Mouse (Mus musculus): Measurements from ENCODE around the gene Mlc1. TPM values are rescaled to one million over a fixed set of nuclear protein-coding genes. Genes with fewer than 3 reads are reported as not detected.

The Mlc1 gene
- polyA plus RNA-seq, 1 experiment from 2014 or later = 6.4 TPM

DNA sequence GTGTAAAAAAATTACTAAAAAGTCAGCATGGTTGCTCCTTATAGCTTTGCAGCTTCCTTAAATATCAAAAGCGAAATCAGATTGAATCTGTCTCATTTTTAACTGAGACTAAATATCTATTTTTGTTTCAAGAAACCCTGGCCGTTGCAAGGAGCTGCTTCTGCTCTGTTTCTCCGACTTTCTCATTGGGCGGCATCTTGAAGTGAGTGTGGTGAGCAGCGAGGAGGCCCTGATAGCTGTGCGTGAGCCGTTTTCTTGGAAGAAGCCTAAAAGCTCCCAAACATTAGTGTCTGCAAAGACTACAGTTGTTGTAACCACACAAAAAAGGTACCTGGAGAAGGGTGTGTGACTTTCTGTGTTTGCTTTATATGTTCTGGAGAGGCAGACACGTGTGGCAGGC, 19.8 kb upstream of the Mlc1 start:
- no peak overlapping the region for H3K27ac ChIP-seq (replicated peaks; ENCODE audit: low read depth, low read length)
- no peak overlapping the region for H3K4me2 ChIP-seq (ENCODE audit: low read length)
- H3K27me3 ChIP-seq (ENCODE audit: control insufficient read depth, insufficient read depth, low read length) = no peaks in the 10 kb centered on the region
- no peaks in the 10 kb centered on the region for H3K9me3 ChIP-seq (ENCODE audit: control insufficient read depth, low read length)
- WGBS = 79% methylated on average over 8 of the region's 8 CpGs
- ATAC-seq (ENCODE audit: low FRiP score, low TSS enrichment) (no peak), DNase-seq (no peak)
- no peaks in the 10 kb centered on the region for H3K36me3 ChIP-seq (ENCODE audit: control insufficient read depth, insufficient read depth, low read length)
- H3K9ac ChIP-seq (replicated peaks; ENCODE audit: low read length) = no peak overlapping the region
- no peak overlapping the region for H3K4me3 ChIP-seq (replicated peaks; ENCODE audit: low read depth, low read length)
- no peaks in the 10 kb centered on the region for H3K4me1 ChIP-seq (ENCODE audit: control insufficient read depth, insufficient read depth, low read length)

DNA sequence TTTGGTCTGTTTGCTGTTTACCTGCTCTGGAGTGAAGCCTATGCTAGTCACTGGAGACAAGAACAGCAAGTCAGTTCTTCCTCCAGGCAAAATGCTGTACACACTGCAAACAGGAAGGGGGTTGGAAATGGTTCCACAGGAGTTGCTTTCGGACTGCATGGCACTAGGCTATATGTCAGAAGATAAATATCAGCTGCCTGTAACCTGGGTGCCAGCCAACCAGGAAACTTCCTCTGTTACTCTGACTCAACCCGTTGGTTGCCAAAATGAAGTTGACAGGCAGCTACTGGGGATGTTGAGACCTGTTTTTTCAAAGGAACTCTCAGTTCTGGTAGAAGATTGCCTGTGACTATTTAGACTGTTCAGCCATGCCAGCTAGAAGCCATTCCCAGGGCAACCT, 10.4 kb upstream of the Mlc1 start:
- Histone ChIP-seq H3K4me3 (replicated peaks; ENCODE audit: low read depth, low read length) (no peak overlapping the region), H3K27ac (replicated peaks; ENCODE audit: low read depth, low read length) (no peak overlapping the region), H3K9ac (replicated peaks; ENCODE audit: low read length) (no peak overlapping the region), H3K27me3 (ENCODE audit: control insufficient read depth, insufficient read depth, low read length) (no peaks in the 10 kb centered on the region), H3K9me3 (ENCODE audit: control insufficient read depth, low read length) (no peaks in the 10 kb centered on the region), H3K4me2 (ENCODE audit: low read length) (no peak overlapping the region), H3K4me1 (ENCODE audit: control insufficient read depth, insufficient read depth, low read length) (no peaks in the 10 kb centered on the region), H3K36me3 (ENCODE audit: control insufficient read depth, insufficient read depth, low read length) (no peaks in the 10 kb centered on the region)
- 82% methylated on average over 2 of the region's 2 CpGs for WGBS
- DNase-seq (no peak), ATAC-seq (ENCODE audit: low FRiP score, low TSS enrichment) (no peak)

DNA sequence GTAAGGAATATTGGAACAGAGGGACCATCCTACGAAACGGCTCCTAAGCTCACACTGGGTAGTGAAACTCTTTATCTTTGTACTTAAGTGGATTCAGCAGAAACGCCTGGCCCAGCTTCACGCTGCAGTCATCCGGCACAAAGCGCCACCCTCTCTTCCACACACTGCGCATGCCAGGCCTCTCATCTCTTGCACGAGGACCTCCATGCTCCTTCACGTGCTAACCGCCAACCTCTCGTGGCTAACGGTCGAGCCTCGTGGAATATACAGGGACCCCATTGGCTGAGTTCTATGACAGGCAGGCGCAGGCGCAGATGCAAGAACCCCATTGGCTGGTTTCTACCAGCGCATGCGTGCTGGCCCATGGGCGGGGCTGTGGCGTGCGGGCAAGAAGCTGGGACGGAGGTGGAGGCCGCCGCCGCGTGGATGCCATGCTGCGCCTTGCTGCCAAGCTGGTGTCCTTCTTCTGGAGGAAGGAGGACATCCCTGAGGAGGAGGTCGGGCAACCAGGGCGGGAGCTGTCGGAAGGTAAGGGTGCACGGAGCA, 3.8 kb upstream of the Mlc1 start, which contains the start of gene Mov10l1:
TSS of gene Mov10l1 (plus strand) at position 376 of the 546 bp plus-strand sequence.
- ATAC-seq (ENCODE audit: low FRiP score, low TSS enrichment) (no peak), DNase-seq (no peak)
- Histone ChIP-seq H3K9me3 (ENCODE audit: control insufficient read depth, low read length) (no peaks in the 10 kb centered on the region), H3K36me3 (ENCODE audit: control insufficient read depth, insufficient read depth, low read length) (no peaks in the 10 kb centered on the region), H3K4me2 (ENCODE audit: low read length) (no peak within 1 kb of the TSS), H3K27ac (replicated peaks; ENCODE audit: low read depth, low read length) (no peak within 1 kb of the TSS), H3K9ac (replicated peaks; ENCODE audit: low read length) (no peak within 1 kb of the TSS), H3K4me3 (replicated peaks; ENCODE audit: low read depth, low read length) (no peak within 1 kb of the TSS), H3K27me3 (ENCODE audit: control insufficient read depth, insufficient read depth, low read length) (no peaks in the 10 kb centered on the region), H3K4me1 (ENCODE audit: control insufficient read depth, insufficient read depth, low read length) (peaks cover 4% of the 10 kb centered on the region; the same call in 1 of the 2 replicates)
- WGBS = 96% methylated on average over 31 of the region's 31 CpGs

DNA sequence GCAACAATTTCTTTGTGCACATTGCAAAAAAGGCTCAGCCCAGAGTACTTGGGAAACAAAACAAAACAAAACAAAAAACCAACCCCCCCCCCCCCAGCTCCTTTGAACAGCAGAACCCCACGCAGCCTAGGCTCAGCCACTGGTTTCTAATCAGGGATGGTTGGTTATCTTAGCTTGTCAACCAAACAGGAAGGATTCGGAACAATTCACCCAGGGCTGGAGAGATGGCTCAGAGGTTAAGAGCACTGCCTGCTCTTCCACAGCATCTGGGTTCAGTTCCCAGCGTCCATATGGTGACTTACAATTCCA, 285 bp upstream of the Mlc1 start:
- 6% methylated on average over 3 of the region's 3 CpGs for WGBS
- DNase-seq = no peak
- H3K4me2 ChIP-seq (ENCODE audit: low read length) = no peak overlapping the region
- ATAC-seq (ENCODE audit: low FRiP score, low TSS enrichment) = 0 out of 2 replicates have a peak, but pooled peaks have one; percentile 43
- no peaks in the 10 kb centered on the region for H3K27me3 ChIP-seq (ENCODE audit: control insufficient read depth, insufficient read depth, low read length)
- 0 out of 2 replicates have a peak overlapping the region, but pooled peaks have one; percentile 63 for H3K27ac ChIP-seq (replicated peaks; ENCODE audit: low read depth, low read length)
- no peak overlapping the region for H3K9ac ChIP-seq (replicated peaks; ENCODE audit: low read length)
- H3K4me1 ChIP-seq (ENCODE audit: control insufficient read depth, insufficient read depth, low read length) = peaks cover 4% of the 10 kb centered on the region; the same call in 1 of the 2 replicates
- H3K4me3 ChIP-seq (replicated peaks; ENCODE audit: low read depth, low read length) = no peak overlapping the region
- no peaks in the 10 kb centered on the region for H3K36me3 ChIP-seq (ENCODE audit: control insufficient read depth, insufficient read depth, low read length)
- H3K9me3 ChIP-seq (ENCODE audit: control insufficient read depth, low read length) = no peaks in the 10 kb centered on the region

DNA sequence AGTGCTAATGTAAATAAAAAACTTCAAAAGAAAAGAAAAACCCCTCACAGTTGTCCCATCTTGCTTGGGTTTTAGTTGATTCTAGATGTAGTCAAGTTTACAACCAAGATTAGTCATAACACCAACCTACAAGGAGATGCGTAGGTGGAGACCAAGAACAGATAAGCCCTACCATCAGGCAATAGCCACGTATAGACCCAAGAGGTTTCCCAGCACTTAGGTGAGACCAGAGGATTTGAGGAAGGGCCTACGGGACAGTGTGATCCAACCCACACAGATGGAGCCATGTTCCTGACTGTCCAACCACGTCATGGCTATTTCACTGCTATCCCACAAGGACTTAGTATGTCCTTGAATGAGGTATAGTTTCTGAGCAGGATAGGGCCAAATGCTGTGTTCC, 6.5 kb downstream of the Mlc1 start:
- 95% methylated on average over 4 of the region's 4 CpGs for WGBS
- no peaks in the 10 kb centered on the region for H3K27me3 ChIP-seq (ENCODE audit: control insufficient read depth, insufficient read depth, low read length)
- H3K4me1 ChIP-seq (ENCODE audit: control insufficient read depth, insufficient read depth, low read length) = no peaks in the 10 kb centered on the region
- no peak overlapping the region for H3K27ac ChIP-seq (replicated peaks; ENCODE audit: low read depth, low read length)
- H3K4me2 ChIP-seq (ENCODE audit: low read length) = no peak overlapping the region
- H3K36me3 ChIP-seq (ENCODE audit: control insufficient read depth, insufficient read depth, low read length) = no peaks in the 10 kb centered on the region
- ATAC-seq (ENCODE audit: low FRiP score, low TSS enrichment) = no peak
- no peak overlapping the region for H3K9ac ChIP-seq (replicated peaks; ENCODE audit: low read length)
- H3K4me3 ChIP-seq (replicated peaks; ENCODE audit: low read depth, low read length) = no peak overlapping the region
- DNase-seq = no peak
- no peaks in the 10 kb centered on the region for H3K9me3 ChIP-seq (ENCODE audit: control insufficient read depth, low read length)

DNA sequence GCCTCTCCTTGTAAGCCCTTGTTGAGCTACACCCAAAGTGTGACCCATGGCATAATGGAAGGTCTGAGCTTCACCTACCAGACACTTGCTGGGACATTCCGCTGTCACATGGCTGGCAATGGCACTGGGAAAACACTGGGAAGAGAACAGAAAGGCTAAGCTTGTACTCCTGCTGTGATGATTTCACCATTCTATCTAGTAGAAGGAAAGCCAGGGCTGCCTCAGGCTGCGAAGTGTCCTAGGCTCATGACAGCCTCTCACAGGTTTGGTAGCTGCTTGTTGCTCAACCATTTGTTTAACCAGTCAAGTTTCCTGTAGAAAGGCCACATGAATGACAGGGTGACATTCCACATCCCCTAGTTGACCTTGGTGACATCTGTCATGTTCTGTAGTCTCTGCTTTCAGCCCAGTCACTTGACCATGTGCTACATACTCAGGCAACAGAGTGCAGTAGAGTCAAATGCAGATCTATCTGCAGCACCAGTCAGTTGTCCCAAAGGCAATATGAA, 14.7 kb downstream of the Mlc1 start:
- no peak overlapping the region for H3K9ac ChIP-seq (replicated peaks; ENCODE audit: low read length)
- no peak overlapping the region for H3K4me2 ChIP-seq (ENCODE audit: low read length)
- no peaks in the 10 kb centered on the region for H3K36me3 ChIP-seq (ENCODE audit: control insufficient read depth, insufficient read depth, low read length)
- 88% methylated on average over 2 of the region's 2 CpGs for WGBS
- no peak for ATAC-seq (ENCODE audit: low FRiP score, low TSS enrichment)
- H3K27ac ChIP-seq (replicated peaks; ENCODE audit: low read depth, low read length) = no peak overlapping the region
- DNase-seq = no peak
- H3K27me3 ChIP-seq (ENCODE audit: control insufficient read depth, insufficient read depth, low read length) = no peaks in the 10 kb centered on the region
- H3K4me3 ChIP-seq (replicated peaks; ENCODE audit: low read depth, low read length) = no peak overlapping the region
- H3K9me3 ChIP-seq (ENCODE audit: control insufficient read depth, low read length) = no peaks in the 10 kb centered on the region
- no peaks in the 10 kb centered on the region for H3K4me1 ChIP-seq (ENCODE audit: control insufficient read depth, insufficient read depth, low read length)

DNA sequence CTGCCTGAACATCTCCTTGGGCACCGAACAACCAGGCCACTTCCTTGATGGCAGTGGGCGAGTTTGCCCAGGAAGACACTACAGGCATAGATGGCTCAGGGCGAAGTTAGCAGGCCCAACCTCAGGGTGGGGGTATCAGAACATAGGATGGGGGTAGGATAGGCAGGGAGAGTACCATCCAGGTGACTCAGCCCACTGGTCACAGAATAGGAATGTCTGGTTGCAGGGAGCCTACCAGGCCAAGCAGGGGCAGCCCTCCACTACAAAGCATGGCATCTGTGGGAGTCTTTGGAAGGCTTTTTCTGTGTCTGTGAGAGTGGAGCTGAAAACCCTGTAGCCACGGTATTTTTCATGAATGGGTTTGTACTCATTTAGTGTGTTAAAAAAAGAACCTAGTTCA, 21.3 kb downstream of the Mlc1 start:
- no peak for DNase-seq
- no peak overlapping the region for H3K4me3 ChIP-seq (replicated peaks; ENCODE audit: low read depth, low read length)
- no peak overlapping the region for H3K27ac ChIP-seq (replicated peaks; ENCODE audit: low read depth, low read length)
- no peak overlapping the region for H3K9ac ChIP-seq (replicated peaks; ENCODE audit: low read length)
- no peak for ATAC-seq (ENCODE audit: low FRiP score, low TSS enrichment)
- 89% methylated on average over 4 of the region's 4 CpGs for whole genome bisulfite sequencing
- H3K9me3 ChIP-seq (ENCODE audit: control insufficient read depth, low read length) = no peaks in the 10 kb centered on the region
- 0 out of 2 replicates have a peak, but pooled peaks cover 5% of the 10 kb centered on the region for H3K4me1 ChIP-seq (ENCODE audit: control insufficient read depth, insufficient read depth, low read length)
- H3K27me3 ChIP-seq (ENCODE audit: control insufficient read depth, insufficient read depth, low read length) = peaks cover 12% of the 10 kb centered on the region; the same call in 1 of the 2 replicates
- H3K36me3 ChIP-seq (ENCODE audit: control insufficient read depth, insufficient read depth, low read length) = no peaks in the 10 kb centered on the region
- H3K4me2 ChIP-seq (ENCODE audit: low read length) = no peak overlapping the region

DNA sequence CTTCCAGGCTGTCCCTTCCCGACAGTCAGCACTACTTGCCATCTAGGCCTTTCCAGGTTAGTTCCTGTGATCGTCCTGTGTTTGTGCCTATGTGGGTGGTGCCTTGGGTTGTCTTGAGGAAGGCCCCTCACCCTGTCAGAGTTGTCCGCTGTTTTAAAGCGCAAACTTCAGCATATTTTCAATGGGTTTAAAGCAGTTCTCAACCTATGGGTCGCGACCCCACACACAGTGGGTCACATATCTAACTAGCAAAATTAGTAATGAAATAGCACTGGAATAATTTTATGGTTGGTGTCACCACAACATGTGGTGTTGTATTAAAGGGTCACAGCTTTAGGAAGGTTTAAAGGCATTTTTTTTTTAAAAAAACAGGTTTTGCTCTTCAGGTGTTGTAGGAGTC, 23.5 kb downstream of the Mlc1 start:
- DNase-seq = no peak
- peaks cover 12% of the 10 kb centered on the region; the same call in 1 of the 2 replicates for H3K27me3 ChIP-seq (ENCODE audit: control insufficient read depth, insufficient read depth, low read length)
- no peak overlapping the region for H3K27ac ChIP-seq (replicated peaks; ENCODE audit: low read depth, low read length)
- 84% methylated on average over 6 of the region's 6 CpGs for WGBS
- no peak overlapping the region for H3K4me3 ChIP-seq (replicated peaks; ENCODE audit: low read depth, low read length)
- no peak for ATAC-seq (ENCODE audit: low FRiP score, low TSS enrichment)
- H3K36me3 ChIP-seq (ENCODE audit: control insufficient read depth, insufficient read depth, low read length) = no peaks in the 10 kb centered on the region
- H3K4me1 ChIP-seq (ENCODE audit: control insufficient read depth, insufficient read depth, low read length) = 0 out of 2 replicates have a peak, but pooled peaks cover 5% of the 10 kb centered on the region
- H3K9ac ChIP-seq (replicated peaks; ENCODE audit: low read length) = no peak overlapping the region
- H3K9me3 ChIP-seq (ENCODE audit: control insufficient read depth, low read length) = no peaks in the 10 kb centered on the region
- no peak overlapping the region for H3K4me2 ChIP-seq (ENCODE audit: low read length)

DNA sequence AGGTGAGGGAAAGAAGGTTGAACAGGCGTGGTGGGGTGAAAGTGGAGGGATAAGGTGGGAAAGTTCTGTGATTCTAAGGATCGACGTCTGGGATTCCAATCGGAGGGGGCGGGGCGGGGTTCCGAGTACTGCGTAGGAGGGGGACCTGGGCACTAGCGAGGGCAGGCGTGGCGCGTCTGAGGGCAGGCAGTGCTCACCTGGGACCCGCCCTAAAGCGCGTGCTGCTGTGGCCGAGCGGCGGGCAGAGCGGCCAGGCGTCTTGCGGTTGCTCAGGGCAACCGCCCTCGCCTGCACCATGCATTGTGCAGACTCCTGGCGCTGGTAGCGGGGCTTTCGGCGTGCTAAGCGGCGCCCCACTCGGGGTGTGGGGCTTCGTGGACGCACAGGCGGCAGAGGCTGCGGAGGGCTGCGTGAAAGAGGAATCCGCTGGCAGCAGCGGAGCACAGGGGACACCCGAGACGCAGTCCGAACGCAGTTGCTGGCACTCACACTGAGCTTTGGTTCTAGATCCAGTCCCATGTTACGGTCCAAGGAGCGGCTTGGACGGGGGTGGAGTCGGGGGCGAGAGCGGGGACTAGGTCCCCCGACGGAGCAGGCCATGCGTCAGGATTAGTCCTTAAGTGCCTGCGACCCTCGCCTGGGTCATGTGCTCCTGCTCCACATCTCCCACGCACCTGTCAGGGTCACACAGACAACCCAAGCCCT, 24.3 kb downstream of the Mlc1 start, which contains the start of gene Ttll8:
TSS of gene Ttll8 (minus strand) at position 51 of the 705 bp plus-strand sequence.
- ATAC-seq (ENCODE audit: low FRiP score, low TSS enrichment) = peak; percentile 57; the same call in 1 of the 2 replicates
- peak within 1 kb of the TSS; percentile 41 for H3K4me3 ChIP-seq (replicated peaks; ENCODE audit: low read depth, low read length)
- H3K4me2 ChIP-seq (ENCODE audit: low read length) = peak within 1 kb of the TSS; percentile 89
- H3K9ac ChIP-seq (replicated peaks; ENCODE audit: low read length) = peak within 1 kb of the TSS; percentile 62
- H3K27me3 ChIP-seq (ENCODE audit: control insufficient read depth, insufficient read depth, low read length) = peaks cover 12% of the 10 kb centered on the region; the same call in 1 of the 2 replicates
- no peaks in the 10 kb centered on the region for H3K9me3 ChIP-seq (ENCODE audit: control insufficient read depth, low read length)
- H3K36me3 ChIP-seq (ENCODE audit: control insufficient read depth, insufficient read depth, low read length) = no peaks in the 10 kb centered on the region
- peak; percentile 75 for DNase-seq
- H3K27ac ChIP-seq (replicated peaks; ENCODE audit: low read depth, low read length) = no peak within 1 kb of the TSS
- 0 out of 2 replicates have a peak, but pooled peaks cover 5% of the 10 kb centered on the region for H3K4me1 ChIP-seq (ENCODE audit: control insufficient read depth, insufficient read depth, low read length)
- WGBS = 3% methylated on average over 53 of the region's 53 CpGs
